Mouse (Mus musculus): ENCODE results near the gene Micall1.

- TF ChIP-seq POLR2A (IDR thresholded peaks at IDR 0.05; ENCODE audit: borderline replicate concordance, control insufficient read depth, low read depth, low read length) (no peak), CTCF (IDR thresholded peaks at IDR 0.05; ENCODE audit: control insufficient read depth, insufficient read depth, low read length) (no peak)
These were observed 732 bp upstream of the Micall1 start for GRCm38 (mm10) chr15:79107966-79108365.

All from bone marrow, adult 2 months (tissue).